Mouse (Mus musculus) kidney, adult 2 months (tissue): Measurements from ENCODE around the gene Ddn. TPM values are rescaled to one million over a fixed set of nuclear protein-coding genes. Genes with fewer than 3 reads are reported as not detected.

Source experiments
- DNase-seq: peaks from one replicate; pipeline ENCODE4 v3.0.0; 2021
- H3K27ac ChIP-seq: fragments of 200-500 bp; 2 replicates; pipeline ENCODE4 v1.5.1; 2012; ENCODE audit warnings: low read depth, low read length, control low read depth, inconsistent platforms; ENCODE audit not compliant: insufficient read depth
- H3K27me3 ChIP-seq: fragments of 200-500 bp; replicated peaks from 2 replicates; pipeline ENCODE4 v1.6.1; 2012; ENCODE audit warnings: mild to moderate bottlenecking, moderate library complexity, low read length, inconsistent platforms; ENCODE audit not compliant: control insufficient read depth, insufficient read depth
- H3K36me3 ChIP-seq: fragments of 200-500 bp; 2 replicates; pipeline ENCODE4 v1.6.1; 2012; ENCODE audit warnings: mild to moderate bottlenecking, moderate library complexity, low read length, inconsistent platforms; ENCODE audit not compliant: control insufficient read depth, insufficient read depth
- H3K4me1 ChIP-seq: fragments of 200-500 bp; 2 replicates; pipeline ENCODE4 v1.6.1; 2011; ENCODE audit warnings: low read length; ENCODE audit not compliant: control insufficient read depth, insufficient read depth
- H3K4me3 ChIP-seq: fragments of 200-500 bp; 2 replicates; pipeline ENCODE4 v1.5.1; 2011; ENCODE audit warnings: mild to moderate bottlenecking, low read depth, low read length, control low read depth; ENCODE audit not compliant: insufficient read depth
- CTCF ChIP-seq: fragments of 200-500 bp; conservative IDR thresholded peaks from 2 replicates; pipeline ENCODE4 v1.5.1; 2011; ENCODE audit warnings: low read depth, mild to moderate bottlenecking, control low read depth, low read length, moderate library complexity, mixed read lengths; ENCODE audit not compliant: insufficient read depth, insufficient read length
- POLR2A ChIP-seq: fragments of 200-500 bp; IDR thresholded peaks from one replicate; pipeline ENCODE4 v1.6.1; 2011; ENCODE audit warnings: low read depth, low read length, control low read depth
- WGBS: fragments of 180-500 bp; shearing (Covaris S2); methylation state at CpG from one replicate; pipeline ENCODE4 v1.1.7; 2018; 5-methylcytosine and 5-hydroxymethylcytosine counted together
- polyA plus RNA-seq: library from polyadenylated mRNA; depleted of rRNA; stranded (reverse); fragments of >200 nt; gene quantifications from 2 replicates; pipeline ENCODE4 v1.2.3, GENCODE M21; 2012

Ddn gene
- polyA plus RNA-seq, 1 experiment = 12.1 TPM

DNA sequence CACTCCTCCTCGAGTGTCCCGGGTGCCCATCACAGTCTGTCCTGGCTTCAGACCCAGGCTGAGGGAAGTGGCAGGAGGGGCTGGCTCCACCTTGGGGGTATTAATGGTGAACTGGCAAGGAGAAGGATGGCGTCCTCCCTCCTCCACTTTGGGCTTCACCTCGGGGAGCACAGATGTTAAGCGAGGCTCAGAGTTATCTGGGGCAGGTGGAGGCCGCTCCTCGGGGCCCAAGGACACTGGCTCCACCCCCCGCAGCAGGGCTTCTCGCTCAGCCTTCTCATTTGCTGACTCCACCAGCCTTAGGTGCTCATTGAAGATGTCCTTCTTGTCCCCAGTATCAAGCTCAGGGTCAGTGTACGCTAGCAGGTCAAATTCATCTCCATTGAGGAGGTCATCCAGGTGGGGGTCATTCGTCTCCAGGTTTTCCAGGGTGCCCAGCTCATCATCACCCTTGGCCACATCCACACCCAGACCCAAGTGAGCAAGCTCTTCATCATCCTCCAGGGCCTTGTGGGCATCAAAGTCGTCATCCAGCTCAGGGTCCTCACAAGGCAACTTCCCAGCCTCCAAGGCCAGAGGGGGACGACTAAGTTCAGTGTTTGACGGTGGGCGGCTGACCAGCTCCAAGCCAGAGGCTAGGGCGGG is 40.8 kb upstream of the Ddn start:
- TF ChIP-seq CTCF = no peak
- TF ChIP-seq POLR2A = no peak
- Histone ChIP-seq H3K36me3 (peaks cover 9% of the 10 kb centered on the region), H3K4me1 (no peaks in the 10 kb centered on the region), H3K27ac (no peak overlapping the region), H3K27me3 (no peaks in the 10 kb centered on the region), H3K4me3 (no peak overlapping the region)
- WGBS = 85% methylated on average over 16 of the region's 16 CpGs
- no peak for DNase-seq

DNA sequence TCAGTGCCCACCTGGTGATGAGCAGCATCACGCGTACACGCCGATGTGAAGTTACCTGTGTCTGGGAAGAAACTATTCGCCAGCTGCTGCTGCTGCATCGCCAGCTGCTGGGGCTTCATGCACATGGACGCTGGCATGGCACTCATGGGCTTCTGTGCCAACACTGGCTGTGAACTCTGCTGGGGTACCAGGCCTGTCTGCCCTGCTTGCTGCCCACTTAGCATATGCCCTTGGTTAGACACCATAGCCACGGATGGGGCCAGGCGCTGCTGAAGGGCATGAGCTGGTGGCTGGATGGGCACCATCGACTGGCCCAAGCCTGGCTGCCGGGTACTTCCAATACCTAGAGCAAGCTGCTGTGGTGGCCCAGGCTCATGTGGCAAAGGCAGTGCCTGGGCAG is 39.9 kb upstream of the Ddn start:
- Histone ChIP-seq H3K4me1 (no peaks in the 10 kb centered on the region), H3K27ac (no peak overlapping the region), H3K27me3 (no peaks in the 10 kb centered on the region), H3K36me3 (peaks cover 12% of the 10 kb centered on the region), H3K4me3 (no peak overlapping the region)
- DNase-seq = no peak
- WGBS = 91% methylated on average over 11 of the region's 11 CpGs
- TF ChIP-seq POLR2A (no peak), CTCF (no peak)

DNA sequence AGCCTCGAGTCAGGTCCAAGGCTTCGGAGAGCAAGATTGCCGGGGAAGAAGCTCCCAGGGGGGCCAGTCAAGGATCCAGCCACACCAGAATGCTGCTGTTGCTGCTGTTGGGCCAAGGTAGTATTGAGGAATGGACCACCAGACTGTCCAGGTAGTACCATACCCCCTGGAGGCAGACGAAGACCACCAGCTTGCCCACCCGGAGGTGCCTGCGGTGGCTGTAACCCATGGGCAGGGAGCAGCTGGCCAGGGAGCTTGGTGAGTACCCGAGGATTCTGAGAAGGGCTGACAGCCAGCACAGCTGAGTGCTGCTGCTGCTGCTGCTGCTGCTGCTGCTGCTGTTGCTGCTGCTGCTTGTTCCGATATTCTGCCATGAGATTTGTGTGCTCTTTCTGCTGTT is 36.9 kb upstream of the Ddn start:
- TF ChIP-seq POLR2A = no peak
- Histone ChIP-seq H3K36me3 (peaks cover 5% of the 10 kb centered on the region), H3K27me3 (no peaks in the 10 kb centered on the region), H3K27ac (no peak overlapping the region), H3K4me1 (no peaks in the 10 kb centered on the region), H3K4me3 (no peak overlapping the region)
- no peak for DNase-seq
- 84% methylated on average over 8 of the region's 8 CpGs for WGBS

DNA sequence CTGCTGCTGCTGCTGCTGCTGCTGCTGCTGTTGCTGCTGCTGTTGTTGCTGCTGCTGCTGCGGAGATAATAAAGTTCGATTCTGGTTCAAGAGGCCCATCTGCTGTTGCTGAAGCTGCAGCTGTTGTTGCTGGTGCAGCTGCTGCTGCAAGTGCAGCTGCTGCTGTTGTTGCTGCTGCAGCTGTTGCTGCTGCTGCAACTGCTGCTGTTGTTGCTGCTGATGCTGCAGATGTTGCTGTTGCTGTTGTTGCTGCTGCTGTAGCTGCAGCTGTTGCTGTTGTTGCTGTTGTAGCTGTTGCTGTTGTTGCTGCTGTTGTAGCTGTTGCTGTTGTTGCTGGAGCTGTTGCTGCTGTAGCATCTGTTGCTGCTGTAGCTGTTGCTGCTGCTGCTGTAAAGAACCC is 35.9 kb upstream of the Ddn start:
- H3K27ac ChIP-seq = no peak overlapping the region
- no peaks in the 10 kb centered on the region for H3K27me3 ChIP-seq
- H3K36me3 ChIP-seq = peaks cover 5% of the 10 kb centered on the region; the same call in 1 of the 2 replicates
- TF ChIP-seq POLR2A (no peak), CTCF (no peak)
- 91% methylated on average over 2 of the region's 2 CpGs for WGBS
- no peak overlapping the region for H3K4me3 ChIP-seq
- DNase-seq = no peak
- H3K4me1 ChIP-seq = no peaks in the 10 kb centered on the region

DNA sequence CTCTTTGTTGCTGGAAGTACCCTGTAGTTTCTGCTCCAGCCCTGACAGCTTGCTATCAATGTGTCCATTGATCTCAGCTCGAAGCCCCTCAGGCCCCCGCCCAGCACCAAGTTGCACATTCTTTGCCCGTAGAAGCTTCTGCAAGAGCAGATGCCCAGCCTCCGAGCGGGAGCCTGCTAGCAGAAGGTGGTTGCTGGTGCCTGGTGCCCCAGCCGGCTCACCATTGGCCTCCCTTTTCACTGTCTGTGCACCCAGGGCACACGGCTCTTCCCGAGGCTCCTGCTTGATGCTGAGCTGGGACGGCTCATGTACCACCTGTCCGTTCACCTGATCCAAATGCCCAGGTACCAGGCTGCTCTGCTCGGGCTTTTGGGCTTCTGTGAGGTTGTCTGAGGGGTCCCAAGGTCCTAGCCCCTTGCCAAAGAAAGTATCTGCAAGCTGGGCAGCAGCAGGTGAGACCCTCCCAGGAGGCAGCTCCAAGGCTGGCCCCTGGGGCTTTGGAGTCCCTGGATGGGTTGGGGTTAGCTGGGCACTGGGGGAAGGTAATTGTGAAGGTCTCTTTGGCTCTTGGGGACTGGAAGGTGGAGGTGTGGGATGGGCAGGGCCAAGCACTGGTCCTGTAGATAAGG is 34.4 kb upstream of the Ddn start:
- peaks cover 5% of the 10 kb centered on the region; the same call in 1 of the 2 replicates for H3K36me3 ChIP-seq
- no peak overlapping the region for H3K4me3 ChIP-seq
- DNase-seq = no peak
- 93% methylated on average over 11 of the region's 11 CpGs for WGBS
- no peaks in the 10 kb centered on the region for H3K4me1 ChIP-seq
- H3K27ac ChIP-seq = no peak overlapping the region
- TF ChIP-seq POLR2A = no peak
- TF ChIP-seq CTCF = no peak
- no peaks in the 10 kb centered on the region for H3K27me3 ChIP-seq

DNA sequence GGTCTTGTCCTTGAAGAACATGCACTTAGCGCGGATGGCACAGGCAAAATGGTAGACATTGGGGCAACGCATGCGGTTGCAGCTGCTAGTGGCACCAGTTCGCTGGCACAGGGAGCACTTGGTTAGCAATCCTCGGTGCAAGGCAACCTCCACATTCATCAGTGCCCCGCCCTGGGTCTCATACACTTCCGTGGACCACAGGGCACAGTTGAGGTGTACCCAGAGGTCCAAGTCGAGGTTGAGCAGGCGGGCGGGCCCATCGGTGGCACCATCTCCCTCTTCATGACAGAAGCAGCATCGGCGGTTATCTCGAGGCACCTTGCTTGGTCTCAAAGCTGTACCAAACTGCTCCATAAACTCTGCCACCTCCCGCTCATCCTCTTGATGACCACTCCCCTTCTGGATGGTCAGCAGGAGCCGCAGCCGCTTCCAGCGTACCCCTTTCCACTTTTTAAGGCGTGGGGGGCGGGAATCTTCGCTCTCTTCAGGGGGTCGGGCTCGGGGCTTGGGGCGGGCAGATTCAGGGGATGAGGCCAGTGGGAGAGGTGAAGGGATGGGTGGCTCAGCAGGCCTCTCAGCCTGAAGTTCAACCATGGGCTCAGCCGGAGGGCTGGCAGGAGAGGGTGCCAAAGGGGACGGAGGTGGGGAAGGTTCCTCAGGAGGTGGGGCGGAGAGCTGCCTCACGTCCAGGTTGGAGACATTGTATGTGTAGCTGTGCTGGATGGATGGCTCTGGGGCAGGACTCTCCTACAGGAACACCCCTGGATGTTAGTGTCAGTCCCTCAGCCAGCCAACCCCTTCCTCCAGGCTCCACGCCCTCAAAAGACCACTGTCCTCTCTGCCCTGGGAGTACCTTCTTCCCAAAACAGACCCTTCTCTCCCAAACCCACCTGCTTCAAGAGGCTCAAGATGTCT is 30.6 kb upstream of the Ddn start:
- no peak for DNase-seq
- no peaks in the 10 kb centered on the region for H3K27me3 ChIP-seq

DNA sequence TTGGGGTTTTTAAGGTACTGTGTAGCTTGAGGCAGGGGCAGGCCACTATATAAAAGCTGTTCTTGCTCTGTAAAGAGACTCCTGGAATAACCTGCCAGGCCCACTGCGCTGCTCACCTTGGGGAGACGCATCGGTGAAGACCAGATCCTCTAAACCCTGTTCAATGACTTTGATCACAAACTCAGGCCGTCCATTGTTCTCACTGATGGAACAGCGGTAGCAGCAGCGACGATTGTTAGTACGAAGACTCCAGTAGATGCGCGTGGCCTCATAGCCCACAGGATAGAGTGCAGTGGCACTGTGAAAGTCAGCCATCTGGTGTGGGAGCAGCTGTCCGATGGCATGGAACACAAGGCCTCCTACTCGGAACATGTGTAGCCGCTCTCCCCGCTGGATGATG is 29.9 kb upstream of the Ddn start:
- Histone ChIP-seq H3K4me1 (no peaks in the 10 kb centered on the region), H3K27ac (no peak overlapping the region), H3K36me3 (peaks cover 9% of the 10 kb centered on the region), H3K27me3 (no peaks in the 10 kb centered on the region), H3K4me3 (no peak overlapping the region)
- no peak for DNase-seq
- no peak for TF ChIP-seq CTCF
- TF ChIP-seq POLR2A = no peak
- WGBS = 91% methylated on average over 14 of the region's 14 CpGs

More for the DNA sequence above, 30.6 kb upstream of the Ddn start:
- no peak overlapping the region for H3K4me3 ChIP-seq
- no peak overlapping the region for H3K27ac ChIP-seq
- no peak for TF ChIP-seq CTCF
- no peak for TF ChIP-seq POLR2A
- 92% methylated on average over 30 of the region's 30 CpGs for WGBS
- H3K36me3 ChIP-seq = peaks cover 12% of the 10 kb centered on the region
- H3K4me1 ChIP-seq = no peaks in the 10 kb centered on the region
